Mouse (Mus musculus) spleen, postnatal 0 days (tissue): ENCODE measurements around the gene Acsl5. TPM values are rescaled to one million over a fixed set of nuclear protein-coding genes. Genes with fewer than 3 reads are reported as not detected.

Source experiments
- polyA plus RNA-seq: library from polyadenylated mRNA; unstranded; fragments of >200 nt; fragmentation: Nextera tagmentation; extraction: Ambion mirVana; gene quantifications from 2 replicates; pipeline ENCODE4 v1.2.1, GENCODE M21; 2015

Acsl5 gene
- polyA plus RNA-seq = 161 and 166 TPM in 2 replicates

DNA sequence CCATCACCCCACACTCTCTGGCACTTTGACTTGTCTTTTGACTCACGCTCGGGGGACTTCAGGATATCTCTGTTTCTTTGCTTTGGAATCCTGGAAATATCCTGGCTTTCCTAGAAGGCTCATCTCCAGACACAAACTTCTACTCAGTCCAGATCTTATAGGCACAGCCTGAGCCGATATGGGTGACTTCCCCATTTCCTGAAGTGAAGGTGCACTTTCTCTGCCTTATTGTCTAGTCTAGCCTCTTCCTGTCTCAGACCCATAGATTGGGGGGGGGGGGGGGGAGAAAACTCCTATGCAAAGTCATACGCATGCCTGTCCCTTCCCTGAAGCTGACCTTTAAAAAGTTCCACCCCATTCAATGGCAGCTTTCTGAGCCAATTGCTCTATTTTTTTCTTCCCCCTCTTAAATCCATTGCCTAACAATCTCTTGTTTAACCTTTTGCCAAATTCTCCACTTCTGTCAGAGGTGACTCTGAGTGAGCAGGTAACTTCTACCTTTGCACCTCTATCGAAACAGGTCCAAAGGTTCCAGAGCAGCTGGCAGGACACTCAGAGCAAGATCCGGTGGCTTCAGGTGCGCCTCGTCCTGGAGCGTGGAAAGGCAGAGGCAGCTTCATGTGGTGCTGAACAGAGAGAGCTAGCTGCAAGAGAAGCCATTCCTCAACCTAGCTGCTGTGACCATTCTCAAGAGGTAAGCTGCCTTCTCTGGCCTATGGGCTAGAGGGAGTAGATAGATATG is at the start of gene Acsl5:
Gene Acsl5, plus strand, starts transcription at position 556 of the 742 bp plus-strand sequence.

DNA sequence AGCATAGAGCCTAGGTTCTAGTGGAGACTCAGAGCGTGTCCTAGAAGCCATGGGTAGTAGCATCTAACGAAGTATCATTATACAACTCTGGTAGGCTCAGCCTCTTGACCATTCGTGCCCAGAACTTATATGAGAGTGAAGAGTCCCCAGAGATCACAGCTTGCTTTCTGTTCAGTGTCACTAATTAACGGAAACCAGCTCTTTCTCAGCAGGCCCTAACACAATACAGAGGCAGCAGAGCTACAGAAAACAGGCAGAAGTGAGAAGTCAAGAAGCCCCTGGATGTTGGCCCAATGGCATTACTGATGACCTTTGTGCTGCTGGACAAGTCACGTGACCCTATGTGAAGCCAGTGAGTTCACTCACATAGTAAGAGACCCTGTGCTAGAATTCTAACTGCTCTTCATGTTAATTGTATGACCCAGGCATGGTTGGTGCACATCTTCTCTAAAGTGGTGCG is 10.5 kb upstream of the Acsl5 start, which contains the start of gene Gucy2g:
Gene Gucy2g, minus strand, starts transcription at position 51 of the 460 bp plus-strand sequence.

DNA sequence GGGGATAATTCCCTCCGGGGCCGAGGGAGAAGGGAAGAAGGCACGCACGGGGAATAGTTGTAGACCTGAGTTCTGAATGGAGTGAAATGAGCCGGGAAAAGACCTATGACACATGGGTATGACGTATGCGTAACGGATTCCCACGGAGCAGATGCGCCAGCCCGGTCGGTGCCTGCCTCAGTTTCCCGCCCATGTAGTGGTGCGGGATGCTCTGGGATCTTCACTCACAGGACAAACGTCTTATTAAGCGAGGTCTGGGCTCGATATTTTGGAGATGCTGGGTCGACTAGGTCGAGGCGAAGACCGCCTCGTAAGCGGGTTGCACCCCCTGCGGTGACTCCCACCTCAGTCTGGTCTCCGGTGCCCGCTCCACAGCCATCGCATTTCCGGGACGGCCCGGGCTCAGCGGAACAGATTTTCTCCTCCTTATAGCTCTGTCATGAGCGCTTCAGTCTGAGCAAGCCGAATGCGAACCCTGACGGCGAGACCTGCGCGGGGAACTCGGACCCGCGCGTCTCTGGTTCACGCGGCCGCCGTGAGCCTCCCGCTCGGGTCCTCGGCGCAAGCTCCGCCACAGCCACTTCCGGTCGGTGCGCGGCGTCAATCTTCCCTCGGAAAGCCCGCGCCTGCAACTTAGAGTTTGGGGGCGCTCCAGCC is 63.8 kb downstream of the Acsl5 start, which contains the start of gene Zdhhc6:
Gene Zdhhc6, minus strand, starts transcription at position 581 of the 657 bp plus-strand sequence.

DNA sequence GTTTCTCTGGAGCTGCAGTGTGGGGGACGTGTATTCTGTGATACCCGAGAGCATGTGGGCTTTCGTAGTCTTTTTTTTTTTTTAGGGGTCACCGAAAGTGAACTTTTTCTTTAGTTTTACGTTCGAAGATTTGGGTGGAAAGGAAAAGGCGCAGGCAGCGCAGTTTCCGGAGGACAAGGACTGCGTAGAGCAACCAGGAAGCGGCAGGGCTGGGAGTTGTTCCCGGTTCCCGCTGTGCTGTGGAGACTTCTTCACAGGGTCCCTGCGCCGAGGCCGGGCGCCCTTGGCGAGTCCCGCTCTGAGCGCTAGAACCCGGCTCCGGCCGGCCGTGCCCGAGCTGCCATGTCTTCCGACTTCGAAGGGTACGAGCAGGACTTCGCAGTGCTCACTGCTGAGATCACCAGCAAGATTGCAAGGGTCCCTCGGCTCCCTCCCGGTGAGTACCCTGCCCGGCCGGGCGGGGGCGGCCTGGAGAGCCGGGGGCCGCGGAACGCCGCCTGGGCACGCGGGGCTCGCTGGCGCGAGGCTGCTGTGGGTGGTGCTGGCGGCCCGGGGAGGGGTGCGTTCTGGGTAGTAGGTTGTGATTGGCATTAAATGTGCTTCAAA is 64.5 kb downstream of the Acsl5 start, which contains the start of gene Vti1a:
Gene Vti1a, plus strand, starts transcription at position 187 of the 606 bp plus-strand sequence.

Other genes starting within 250 kb of the Acsl5 start
- 5.6 and 6.9 TPM in 2 replicates for gene Gpam, start 124.7 kb upstream of the Acsl5 start, polyA plus RNA-seq
- gene Tectb, start 71.2 kb upstream of the Acsl5 start, polyA plus RNA-seq = not detected in 2 replicates
- 0.10 and 0.11 TPM in 2 replicates for gene Gucy2g, start 10.7 kb upstream of the Acsl5 start, polyA plus RNA-seq
- 61.5 and 62.2 TPM in 2 replicates for gene Zdhhc6, start 64.1 kb downstream of the Acsl5 start, polyA plus RNA-seq
- gene Vti1a, start 64.4 kb downstream of the Acsl5 start, polyA plus RNA-seq = 20.6 and 22.7 TPM in 2 replicates